Mouse (Mus musculus) cerebellum, adult 2 months (tissue): ENCODE results near the gene Pdap1.

ENCODE experiments used
- CTCF ChIP-seq: fragments of 200-500 bp; IDR thresholded peaks from 2 replicates; pipeline ENCODE4 v1.5.1; 2011; ENCODE audit warnings: low read depth, mild to moderate bottlenecking, control low read depth, low read length, moderate library complexity, borderline replicate concordance; ENCODE audit not compliant: insufficient read depth
- POLR2A ChIP-seq: fragments of 200-500 bp; IDR thresholded peaks from 2 replicates; pipeline ENCODE4 v1.6.1; 2011; ENCODE audit warnings: low read length, control low read depth, borderline replicate concordance; ENCODE audit not compliant: insufficient read depth

GRCm38 (mm10) chr5:145104328-145104727, 35.7 kb downstream of the Pdap1 start:
- TF ChIP-seq CTCF (no peak), POLR2A (no peak)
